Mouse (Mus musculus) myocyte (in vitro differentiated cells): ENCODE data around the gene Ifit3.

Source experiments
- CEBPB ChIP-seq: IDR thresholded peaks from 2 replicates; pipeline ENCODE4 v1.6.1; 2011; ENCODE audit warnings: mild to moderate bottlenecking, moderate library complexity; ENCODE audit not compliant: poor library complexity, insufficient read depth, severe bottlenecking
- E2F4 ChIP-seq: IDR thresholded peaks from one replicate; pipeline ENCODE4 v1.6.1; 2011; ENCODE audit warnings: mild to moderate bottlenecking, control low read depth, moderate library complexity; ENCODE audit not compliant: insufficient read depth
- MAX ChIP-seq: IDR thresholded peaks from one replicate; pipeline ENCODE4 v1.6.1; 2011; ENCODE audit warnings: low read depth, mild to moderate bottlenecking, control low read depth
- MYOD1 ChIP-seq, 3 experiments: IDR thresholded peaks; one replicate each; pipeline ENCODE4 v1.6.1; 2011; ENCODE audit warnings: control low read depth in 2 of 3, low read depth in 2 of 3, mild to moderate bottlenecking in 2 of 3, moderate library complexity in 1 of 3; ENCODE audit not compliant: insufficient read length in 2 of 3, control insufficient read depth in 1 of 3
- MYOG ChIP-seq, 3 experiments: IDR thresholded peaks; one replicate each; pipeline ENCODE4 v1.6.1; 2011; ENCODE audit warnings: control low read depth in 2 of 3, low read depth in 2 of 3, mild to moderate bottlenecking in 2 of 3; ENCODE audit not compliant: insufficient read length in 2 of 3, control insufficient read depth in 1 of 3, insufficient read depth in 1 of 3
- POLR2A ChIP-seq: IDR thresholded peaks from one replicate; pipeline ENCODE4 v1.6.1; 2011; ENCODE audit warnings: low read depth, mild to moderate bottlenecking, control low read depth, moderate library complexity; ENCODE audit not compliant: insufficient read length
- POLR2AphosphoS2 ChIP-seq: IDR thresholded peaks from one replicate; pipeline ENCODE4 v1.6.1; 2011; ENCODE audit warnings: low read depth, control low read depth; ENCODE audit not compliant: insufficient read length
- REST ChIP-seq: IDR thresholded peaks from one replicate; pipeline ENCODE4 v1.6.1; 2011; ENCODE audit warnings: mild to moderate bottlenecking, control low read depth, moderate library complexity; ENCODE audit not compliant: insufficient read depth, insufficient read length
- SRF ChIP-seq: IDR thresholded peaks from one replicate; pipeline ENCODE4 v1.6.1; 2011; ENCODE audit warnings: low read depth; ENCODE audit not compliant: control insufficient read depth, insufficient read length
- TCF12 ChIP-seq: IDR thresholded peaks from one replicate; pipeline ENCODE4 v1.6.1; 2011; ENCODE audit warnings: mild to moderate bottlenecking, control low read depth; ENCODE audit not compliant: poor library complexity, insufficient read depth, severe bottlenecking
- TCF3 ChIP-seq: IDR thresholded peaks from one replicate; pipeline ENCODE4 v1.6.1; 2011; ENCODE audit warnings: low read depth, control low read depth; ENCODE audit not compliant: insufficient read length
- USF1 ChIP-seq: IDR thresholded peaks from one replicate; pipeline ENCODE4 v1.6.1; 2011; ENCODE audit warnings: low read depth, mild to moderate bottlenecking, control low read depth, moderate library complexity

DNA sequence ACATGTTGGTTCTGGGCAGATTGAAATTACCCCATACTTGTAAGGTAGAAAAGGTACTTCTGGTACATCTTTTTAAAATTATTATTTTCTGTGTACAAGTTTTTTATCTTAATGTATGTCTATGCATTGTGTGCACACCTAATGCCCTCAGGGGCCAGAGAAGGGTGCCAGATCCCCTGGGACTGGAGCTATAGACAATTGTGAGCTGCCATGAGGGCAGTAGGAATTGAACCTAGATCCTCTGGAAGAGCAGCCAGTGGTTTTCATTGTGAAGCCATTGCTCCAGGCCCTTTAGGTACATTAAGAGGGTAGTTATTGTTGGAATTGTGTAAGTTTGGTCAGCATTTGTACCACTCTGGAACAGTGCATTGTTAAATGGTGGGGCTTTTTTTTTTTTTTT is 29.3 kb upstream of the Ifit3 start:
- TF ChIP-seq POLR2AphosphoS2 (no peak), POLR2A (no peak), REST (no peak), TCF12 (no peak), CEBPB (no peak), MAX (no peak), MYOD1 (IDR thresholded peaks at IDR 0.05; ENCODE audit: control insufficient read depth in 1 of 3, insufficient read length in 2 of 3, low read depth in 2 of 3) (no peak), TCF3 (no peak), USF1 (no peak), MYOG (IDR thresholded peaks at IDR 0.05; ENCODE audit: control insufficient read depth in 1 of 3, insufficient read depth in 1 of 3, insufficient read length in 2 of 3, low read depth in 2 of 3) (no peak), SRF (no peak), E2F4 (no peak)
